Mouse (Mus musculus): Measurements from ENCODE around the gene Pnma1. TPM values are rescaled to one million over a fixed set of nuclear protein-coding genes. Genes with fewer than 3 reads are reported as not detected.

The Pnma1 gene
- polyA plus RNA-seq (2011; ENCODE audit: insufficient read depth, insufficient read length, low replicate concordance, missing spikeins) = 1.8 and 2.8 TPM in 2 replicates

- Histone ChIP-seq H3K27ac (ENCODE audit: control insufficient read depth, insufficient read depth, low read depth, low read length, poor library complexity) (peak within 1 kb of the TSS; percentile 71), H3K4me1 (ENCODE audit: control insufficient read depth, insufficient read depth, low read length) (no peaks in the 10 kb centered on the region; the same call in 1 of the 2 replicates), H3K4me3 (replicated peaks; ENCODE audit: control insufficient read depth, low read depth, low read length) (peak within 1 kb of the TSS; percentile 80)
- TF ChIP-seq POLR2A (IDR thresholded peaks at IDR 0.05; ENCODE audit: borderline replicate concordance, control insufficient read depth, low read depth, low read length) = no peak
- peak; percentile 43; the same call in 1 of the 2 replicates for TF ChIP-seq CTCF (IDR thresholded peaks at IDR 0.05; ENCODE audit: control insufficient read depth, insufficient read depth, low read length)
- WGBS = 4% methylated on average over 50 of the region's 50 CpGs
Measured at GRCm38 (mm10) chr12:84147954-84148621, at the start of gene Pnma1. TSS of gene Pnma1 (minus strand) at chr12:84148489.

DNA sequence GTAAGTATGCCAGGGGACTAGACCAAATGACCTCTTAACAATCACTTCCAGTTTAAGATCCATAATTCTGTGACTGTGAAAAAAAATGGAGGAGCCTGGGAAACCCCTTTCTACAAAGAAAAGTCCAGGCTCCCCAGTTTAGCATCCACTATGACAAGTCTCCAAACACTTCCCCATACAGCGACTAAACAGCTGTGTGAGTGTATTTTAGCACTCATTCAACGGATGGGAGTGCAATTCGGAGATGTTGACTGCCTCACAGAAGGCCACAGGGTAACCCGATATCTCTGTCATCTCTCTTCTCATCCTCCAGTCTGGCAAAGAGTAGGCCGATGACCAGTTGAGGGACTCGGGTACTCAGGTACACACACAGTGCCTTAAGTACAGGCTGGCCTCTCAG, 46.9 kb upstream of the Pnma1 start:
- 30% methylated on average over 6 of the region's 6 CpGs for WGBS
- Histone ChIP-seq H3K4me1 (ENCODE audit: control insufficient read depth, insufficient read depth, low read length) (peaks cover 8% of the 10 kb centered on the region), H3K27ac (ENCODE audit: control insufficient read depth, insufficient read depth, low read depth, low read length, poor library complexity) (no peak overlapping the region), H3K4me3 (replicated peaks; ENCODE audit: control insufficient read depth, low read depth, low read length) (no peak overlapping the region)
- TF ChIP-seq CTCF (IDR thresholded peaks at IDR 0.05; ENCODE audit: control insufficient read depth, insufficient read depth, low read length) = no peak
- TF ChIP-seq POLR2A (IDR thresholded peaks at IDR 0.05; ENCODE audit: borderline replicate concordance, control insufficient read depth, low read depth, low read length) = no peak

DNA sequence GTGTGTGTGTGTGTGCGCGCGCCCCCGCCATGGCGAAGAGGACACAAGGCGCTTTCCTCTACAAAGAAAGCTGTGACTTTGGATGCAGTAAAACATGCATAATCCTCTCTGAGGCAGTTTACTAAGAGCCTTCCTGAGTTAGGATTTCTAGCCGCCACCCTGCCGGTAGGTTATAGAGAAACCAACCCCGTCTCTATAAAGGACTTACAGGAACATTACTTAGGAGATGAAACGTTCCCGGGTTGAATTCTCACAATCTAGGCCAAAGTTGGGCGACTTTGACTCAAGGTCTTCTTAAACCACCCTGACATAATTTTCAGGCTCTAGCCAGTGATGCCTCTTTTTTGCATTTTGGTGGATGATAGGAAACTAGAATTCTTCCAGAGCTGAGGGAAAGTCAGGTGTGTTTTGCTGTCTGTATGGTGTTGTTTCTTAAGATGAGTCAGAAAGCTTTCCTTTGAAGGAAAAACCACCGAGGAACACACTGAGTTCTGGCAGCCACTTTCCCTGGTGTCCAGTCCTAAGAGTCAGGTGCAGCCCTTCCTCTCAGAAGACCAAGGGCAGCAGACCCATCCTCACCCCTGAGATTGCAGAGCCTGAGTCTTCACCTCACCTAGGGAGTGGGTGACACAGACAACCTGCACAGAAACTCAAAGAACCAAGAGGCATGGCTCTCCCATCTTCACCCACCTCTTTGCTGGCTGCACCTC, 46.3 kb upstream of the Pnma1 start:
- H3K4me1 ChIP-seq (ENCODE audit: control insufficient read depth, insufficient read depth, low read length) = peaks cover 7% of the 10 kb centered on the region
- peak overlapping the region; percentile 55 for H3K4me3 ChIP-seq (replicated peaks; ENCODE audit: control insufficient read depth, low read depth, low read length)
- H3K27ac ChIP-seq (ENCODE audit: control insufficient read depth, insufficient read depth, low read depth, low read length, poor library complexity) = peak overlapping the region; percentile 27; the same call in 1 of the 2 replicates
- no peak for TF ChIP-seq CTCF (IDR thresholded peaks at IDR 0.05; ENCODE audit: control insufficient read depth, insufficient read depth, low read length)
- TF ChIP-seq POLR2A (IDR thresholded peaks at IDR 0.05; ENCODE audit: borderline replicate concordance, control insufficient read depth, low read depth, low read length) = no peak
- WGBS = 4% methylated on average over 13 of the region's 13 CpGs

GRCm38 (mm10) chr12:84193642-84194399, 45.5 kb upstream of the Pnma1 start:
- WGBS = under 1% methylated on average over 49 of the region's 49 CpGs
- TF ChIP-seq CTCF (IDR thresholded peaks at IDR 0.05; ENCODE audit: control insufficient read depth, insufficient read depth, low read length) = peak; percentile 17; the same call in 1 of the 2 replicates
- peak; percentile 96 for TF ChIP-seq POLR2A (IDR thresholded peaks at IDR 0.05; ENCODE audit: borderline replicate concordance, control insufficient read depth, low read depth, low read length)
- H3K27ac ChIP-seq (ENCODE audit: control insufficient read depth, insufficient read depth, low read depth, low read length, poor library complexity) = peak overlapping the region; percentile 98
- H3K4me1 ChIP-seq (ENCODE audit: control insufficient read depth, insufficient read depth, low read length) = peaks cover 11% of the 10 kb centered on the region
- peak overlapping the region; percentile 96 for H3K4me3 ChIP-seq (replicated peaks; ENCODE audit: control insufficient read depth, low read depth, low read length)

- Histone ChIP-seq H3K4me1 (ENCODE audit: control insufficient read depth, insufficient read depth, low read length) (peaks cover 10% of the 10 kb centered on the region), H3K4me3 (replicated peaks; ENCODE audit: control insufficient read depth, low read depth, low read length) (peak overlapping the region; percentile 96), H3K27ac (ENCODE audit: control insufficient read depth, insufficient read depth, low read depth, low read length, poor library complexity) (peak overlapping the region; percentile 98)
- under 1% methylated on average over 100 of the region's 102 CpGs for whole genome bisulfite sequencing
- TF ChIP-seq CTCF (IDR thresholded peaks at IDR 0.05; ENCODE audit: control insufficient read depth, insufficient read depth, low read length) (no peak), POLR2A (IDR thresholded peaks at IDR 0.05; ENCODE audit: borderline replicate concordance, control insufficient read depth, low read depth, low read length) (no peak)
Measured at GRCm38 (mm10) chr12:84192741-84193641, 44.7 kb upstream of the Pnma1 start.

GRCm38 (mm10) chr12:84192280-84192679, 44.0 kb upstream of the Pnma1 start:
- H3K4me3 ChIP-seq (replicated peaks; ENCODE audit: control insufficient read depth, low read depth, low read length) = peak overlapping the region; percentile 96
- 0% methylated on average over 13 of the region's 13 CpGs for WGBS
- H3K27ac ChIP-seq (ENCODE audit: control insufficient read depth, insufficient read depth, low read depth, low read length, poor library complexity) = peak overlapping the region; percentile 98
- H3K4me1 ChIP-seq (ENCODE audit: control insufficient read depth, insufficient read depth, low read length) = peaks cover 14% of the 10 kb centered on the region
- TF ChIP-seq CTCF (IDR thresholded peaks at IDR 0.05; ENCODE audit: control insufficient read depth, insufficient read depth, low read length) (no peak), POLR2A (IDR thresholded peaks at IDR 0.05; ENCODE audit: borderline replicate concordance, control insufficient read depth, low read depth, low read length) (0 out of 2 replicates have a peak, but pooled peaks have one; percentile 7)

- peak overlapping the region; percentile 96 for H3K4me3 ChIP-seq (replicated peaks; ENCODE audit: control insufficient read depth, low read depth, low read length)
Measured at GRCm38 (mm10) chr12:84191770-84192169, 43.5 kb upstream of the Pnma1 start.

More at GRCm38 (mm10) chr12:84191770-84192169, 43.5 kb upstream of the Pnma1 start:
- WGBS = 23% methylated on average over 5 of the region's 5 CpGs
- Histone ChIP-seq H3K4me1 (ENCODE audit: control insufficient read depth, insufficient read depth, low read length) (peaks cover 13% of the 10 kb centered on the region), H3K27ac (ENCODE audit: control insufficient read depth, insufficient read depth, low read depth, low read length, poor library complexity) (peak overlapping the region; percentile 98)
- no peak for TF ChIP-seq POLR2A (IDR thresholded peaks at IDR 0.05; ENCODE audit: borderline replicate concordance, control insufficient read depth, low read depth, low read length)
- TF ChIP-seq CTCF (IDR thresholded peaks at IDR 0.05; ENCODE audit: control insufficient read depth, insufficient read depth, low read length) = no peak
